Mouse (Mus musculus) heart, adult 2 months (tissue): Measurements from ENCODE around the gene Usp29. TPM values are rescaled to one million over a fixed set of nuclear protein-coding genes. Genes with fewer than 3 reads are reported as not detected.

Experiments used
- DNase-seq, 2 experiments: peaks; one replicate each; pipeline ENCODE4 v3.0.0; 2021
- H3K27ac ChIP-seq: fragments of 200-600 bp; 2 replicates; pipeline ENCODE4 v1.8.1; 2022
- H3K27me3 ChIP-seq: fragments of 200-500 bp; 2 replicates; pipeline ENCODE4 v1.6.1; 2012; ENCODE audit warnings: mild to moderate bottlenecking, low read length, inconsistent platforms, mixed read lengths; ENCODE audit not compliant: control insufficient read depth, insufficient read depth
- H3K36me3 ChIP-seq: fragments of 200-500 bp; 2 replicates; pipeline ENCODE4 v1.6.1; 2012; ENCODE audit warnings: low read length, inconsistent platforms; ENCODE audit not compliant: control insufficient read depth, insufficient read depth
- H3K4me1 ChIP-seq: fragments of 200-500 bp; 2 replicates; pipeline ENCODE4 v1.6.1; 2011; ENCODE audit warnings: low read length; ENCODE audit not compliant: control insufficient read depth, insufficient read depth
- H3K4me3 ChIP-seq: fragments of 200-600 bp; 2 replicates; pipeline ENCODE4 v1.8.1; 2022
- H3K79me2 ChIP-seq: fragments of 200-500 bp; replicated peaks from 2 replicates; pipeline ENCODE4 v1.6.1; 2012; ENCODE audit warnings: mild to moderate bottlenecking, inconsistent platforms, low read length, moderate library complexity, mixed read lengths; ENCODE audit not compliant: control insufficient read depth, insufficient read depth
- H3K9ac ChIP-seq: fragments of 200-500 bp; 2 replicates; pipeline ENCODE4 v1.6.1; 2012; ENCODE audit warnings: low read depth, mild to moderate bottlenecking, control low read depth, inconsistent platforms, low read length, mixed read lengths
- CTCF ChIP-seq: fragments of 200-600 bp; IDR thresholded peaks from 2 replicates; pipeline ENCODE4 v1.8.1; 2022; ENCODE audit warnings: antibody characterized with exemption, mild to moderate bottlenecking, moderate library complexity
- EP300 ChIP-seq: fragments of 200-500 bp; IDR thresholded peaks from 2 replicates; pipeline ENCODE4 v1.6.1; 2011; ENCODE audit warnings: low read depth, low read length, control low read depth; ENCODE audit not compliant: insufficient read depth
- POLR2A ChIP-seq: fragments of 200-500 bp; IDR thresholded peaks from 2 replicates; pipeline ENCODE4 v1.6.1; 2011; ENCODE audit warnings: mild to moderate bottlenecking, low read depth, low read length, control low read depth; ENCODE audit not compliant: insufficient read depth
- WGBS: fragments of 180-500 bp; shearing (Covaris S2); methylation state at CpG from one replicate; pipeline ENCODE4 v1.1.7; 2018; 5-methylcytosine and 5-hydroxymethylcytosine counted together
- intact Hi-C: fragments of 180-260 bp; cut with DNase I; formaldehyde crosslinking; loops from one replicate; pipeline ENCODE4 v1.15.1; 2025
- polyA plus RNA-seq: library from polyadenylated mRNA; depleted of rRNA; stranded (reverse); fragments of >200 nt; gene quantifications from 2 replicates; pipeline ENCODE4 v1.2.3, GENCODE M21; 2012
- total RNA-seq, 2 experiments: library from RNA; stranded (reverse); gene quantifications; 2 replicates each; pipeline ENCODE4 v1.2.3; 2021

Usp29 gene
- total and polyA plus RNA-seq, 3 experiments, result 0.11 to 0.16 TPM; not detected in 1

DNA sequence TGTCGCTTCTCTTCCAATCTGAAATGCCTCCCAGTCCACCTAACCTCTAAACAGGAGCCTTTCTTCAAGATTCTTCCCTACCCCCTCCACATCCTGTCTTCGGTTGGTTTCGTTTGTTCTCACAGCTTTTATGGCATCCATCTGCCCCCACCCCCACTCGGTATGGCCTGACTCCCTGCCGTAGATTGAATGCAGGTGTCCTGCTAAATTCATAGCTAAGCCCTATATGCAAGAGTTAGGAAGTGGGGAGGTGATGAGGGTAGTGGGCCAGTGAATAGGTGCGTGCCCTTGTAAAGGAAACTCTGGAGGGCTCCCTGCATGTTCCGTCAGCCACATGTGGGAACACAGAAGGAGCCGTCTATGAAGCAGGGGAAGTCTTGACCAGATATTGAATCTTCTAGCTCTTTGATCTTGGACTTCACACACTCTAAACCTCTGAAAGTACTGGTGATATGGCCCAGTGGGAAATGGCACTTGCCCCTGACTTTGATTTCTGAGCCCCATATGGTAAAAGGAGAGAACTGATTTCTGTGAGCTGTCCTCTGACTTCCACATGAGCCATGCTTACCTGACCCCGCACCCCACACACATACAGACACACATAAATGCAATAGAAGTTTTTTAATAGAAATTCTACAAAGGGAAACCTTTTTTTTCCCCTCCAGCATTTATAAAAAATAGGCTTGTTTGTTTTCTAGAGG lies 68.9 kb downstream of the Usp29 start:
- Histone ChIP-seq H3K27ac (no peak overlapping the region), H3K4me1 (peaks cover 2% of the 10 kb centered on the region; the same call in 1 of the 2 replicates), H3K4me3 (no peak overlapping the region), H3K27me3 (no peaks in the 10 kb centered on the region), H3K9ac (no peak overlapping the region), H3K79me2 (no peaks in the 10 kb centered on the region), H3K36me3 (no peaks in the 10 kb centered on the region)
- 68% methylated on average over 9 of the region's 9 CpGs for WGBS
- no peak for DNase-seq
- TF ChIP-seq POLR2A (no peak), CTCF (no peak), EP300 (no peak)
- intact Hi-C loops, result no loop called here

DNA sequence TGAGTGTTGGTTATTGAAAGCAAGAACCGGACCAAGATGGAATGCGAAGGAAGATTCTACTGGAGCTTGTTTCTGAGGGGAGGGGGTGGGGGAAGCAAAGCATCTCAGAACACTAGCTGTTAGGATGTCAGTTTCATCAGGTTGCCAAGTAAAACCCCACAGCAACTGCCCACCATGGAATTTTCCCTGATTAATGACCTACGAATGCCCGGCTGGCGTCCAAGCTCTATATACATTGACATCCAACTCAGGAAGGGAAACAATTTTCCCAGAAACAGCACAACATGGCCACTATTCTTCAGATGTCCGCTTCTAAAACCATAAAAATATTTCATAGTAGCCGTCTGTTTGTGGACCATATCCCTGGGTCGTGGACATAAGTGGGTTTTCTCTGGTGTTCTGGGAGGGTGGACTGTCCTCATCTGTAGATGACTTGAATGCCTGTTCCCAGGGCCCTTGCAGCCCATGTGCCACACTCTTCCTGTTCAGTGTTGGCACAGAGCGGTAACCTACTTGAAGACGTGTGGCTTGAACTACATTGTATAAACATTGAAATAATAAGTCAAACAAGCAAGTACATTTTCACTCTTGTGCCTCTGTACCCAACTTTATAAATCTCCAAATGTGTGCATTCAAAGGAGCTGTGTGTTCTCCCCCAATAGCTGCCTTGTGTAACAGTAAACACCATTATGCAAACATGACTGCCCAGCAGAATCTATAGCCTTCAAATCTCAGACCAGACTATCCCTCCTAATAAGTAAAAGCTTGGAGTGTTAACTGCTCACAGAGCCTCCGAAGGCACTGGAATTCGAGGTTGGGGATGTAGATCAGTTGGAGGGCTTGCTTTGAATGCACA lies 70.4 kb downstream of the Usp29 start:
- no peak for TF ChIP-seq CTCF
- TF ChIP-seq POLR2A, result no peak
- no peak for TF ChIP-seq EP300
- no peak for DNase-seq
- intact Hi-C loops, result no loop called here
- Histone ChIP-seq H3K36me3 (no peaks in the 10 kb centered on the region), H3K27me3 (no peaks in the 10 kb centered on the region), H3K79me2 (no peaks in the 10 kb centered on the region), H3K4me1 (no peaks in the 10 kb centered on the region), H3K4me3 (no peak overlapping the region), H3K9ac (no peak overlapping the region), H3K27ac (no peak overlapping the region)
- WGBS, result 76% methylated on average over 12 of the region's 12 CpGs

DNA sequence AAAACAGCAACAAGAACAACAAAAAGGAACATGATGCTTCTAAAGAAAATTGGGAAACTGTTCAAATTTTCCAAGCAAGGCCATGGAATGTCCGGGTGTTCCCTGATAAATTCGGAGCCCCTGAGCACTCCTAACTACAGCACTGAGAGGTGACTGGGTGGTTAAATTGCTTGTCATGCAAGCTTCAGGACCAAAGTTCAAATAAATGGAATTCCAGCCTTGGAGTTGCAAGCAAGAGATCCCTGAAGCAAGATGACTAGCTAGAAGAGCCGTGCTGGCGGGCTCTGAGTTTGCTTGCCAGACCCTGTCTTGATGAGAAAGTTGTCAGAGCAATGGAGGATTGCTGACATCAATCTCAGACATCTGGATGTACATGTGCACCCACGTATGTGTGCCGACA lies 71.3 kb downstream of the Usp29 start:
- no peaks in the 10 kb centered on the region for H3K4me1 ChIP-seq
- no peak overlapping the region for H3K9ac ChIP-seq
- H3K79me2 ChIP-seq, result no peaks in the 10 kb centered on the region
- H3K27me3 ChIP-seq, result no peaks in the 10 kb centered on the region
- no peak overlapping the region for H3K4me3 ChIP-seq
- no peak overlapping the region for H3K27ac ChIP-seq
- no peaks in the 10 kb centered on the region for H3K36me3 ChIP-seq
- intact Hi-C loops, result no loop called here
- WGBS, result 66% methylated on average over 6 of the region's 6 CpGs
- TF ChIP-seq POLR2A, result no peak
- no peak for TF ChIP-seq CTCF
- TF ChIP-seq EP300, result no peak
- DNase-seq, result no peak

DNA sequence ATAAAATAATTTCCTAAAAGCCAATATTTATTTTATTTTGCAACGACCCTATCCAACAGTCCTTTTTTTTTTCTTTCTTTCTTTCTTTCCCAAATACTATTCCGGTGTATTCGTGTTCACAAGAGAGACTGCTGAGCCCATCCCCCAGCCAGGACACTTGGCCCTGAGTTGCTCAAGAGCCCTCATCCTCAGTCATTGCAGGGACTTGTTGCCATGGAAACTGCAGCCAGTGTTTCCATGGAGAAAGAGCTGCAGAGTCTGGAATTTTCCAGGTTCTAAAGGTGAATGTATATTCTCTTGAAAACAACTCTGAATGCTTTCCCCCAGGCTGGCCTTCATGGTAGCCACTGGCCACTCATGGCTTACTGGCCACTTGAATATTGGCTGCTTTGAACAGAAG lies 80.2 kb downstream of the Usp29 start:
- Histone ChIP-seq H3K4me1 (no peaks in the 10 kb centered on the region), H3K27me3 (no peaks in the 10 kb centered on the region), H3K4me3 (no peak overlapping the region), H3K79me2 (no peaks in the 10 kb centered on the region), H3K9ac (no peak overlapping the region), H3K27ac (no peak overlapping the region), H3K36me3 (no peaks in the 10 kb centered on the region)
- WGBS, result 80% methylated on average over 3 of the region's 3 CpGs
- TF ChIP-seq CTCF (no peak), EP300 (no peak), POLR2A (no peak)
- DNase-seq, result no peak
- intact Hi-C loops, result no loop called here

DNA sequence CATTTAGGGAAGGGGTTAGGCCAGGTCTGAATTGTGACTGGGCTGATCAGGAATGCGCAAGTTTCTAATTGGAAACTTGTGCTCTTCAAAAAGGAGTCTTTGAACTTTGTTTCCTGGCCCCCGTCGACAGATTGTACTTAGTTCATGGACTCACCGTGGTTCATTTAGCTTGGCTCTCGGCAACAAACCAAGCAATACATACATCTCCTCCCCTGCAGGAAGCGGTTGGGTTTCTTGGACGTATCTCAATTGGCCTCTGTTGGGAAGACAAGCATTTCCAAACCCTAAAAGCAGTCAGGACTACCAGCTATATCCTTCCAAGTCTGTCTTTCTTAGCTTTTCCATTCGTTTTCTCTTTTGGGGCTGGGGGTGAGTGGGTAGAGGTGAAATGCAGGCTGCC lies 84.6 kb downstream of the Usp29 start:
- Histone ChIP-seq H3K4me3 (no peak overlapping the region), H3K27me3 (no peaks in the 10 kb centered on the region), H3K9ac (no peak overlapping the region), H3K4me1 (no peaks in the 10 kb centered on the region), H3K36me3 (no peaks in the 10 kb centered on the region), H3K79me2 (no peaks in the 10 kb centered on the region), H3K27ac (no peak overlapping the region)
- intact Hi-C loops, result no loop called here
- TF ChIP-seq EP300 (no peak), POLR2A (no peak), CTCF (no peak)
- DNase-seq, result no peak
- WGBS, result 49% methylated on average over 8 of the region's 8 CpGs
